Mouse (Mus musculus): ENCODE measurements around the gene 0610037L13Rik. TPM values are rescaled to one million over a fixed set of nuclear protein-coding genes. Genes with fewer than 3 reads are reported as not detected.

Gene 0610037L13Rik
- polyA plus RNA-seq, 1 experiment = 141 TPM

DNA sequence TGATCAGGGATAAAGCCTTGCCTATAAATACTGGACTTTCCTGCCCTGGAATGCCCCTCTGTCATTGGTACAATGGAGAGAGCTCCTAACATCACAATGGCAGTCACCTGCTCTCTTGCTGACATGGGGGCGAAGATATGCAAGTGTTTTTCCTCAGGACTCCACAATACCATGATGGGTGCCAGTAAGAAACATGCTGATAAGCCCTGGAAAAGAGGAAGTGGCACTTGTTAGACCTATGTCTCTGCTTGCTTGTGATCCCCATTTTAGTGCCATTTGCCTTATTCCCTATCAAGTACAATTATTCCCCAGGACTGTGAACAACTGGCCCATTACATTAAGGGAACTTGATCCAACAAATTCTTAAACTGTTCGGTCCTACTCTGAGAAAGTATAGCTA, 39.1 kb downstream of the 0610037L13Rik start:
- Histone ChIP-seq H3K4me1 (ENCODE audit: control insufficient read depth, insufficient read depth, low read length) (no peaks in the 10 kb centered on the region), H3K4me3 (ENCODE audit: insufficient read depth, low read length) (no peak overlapping the region), H3K27ac (ENCODE audit: insufficient read depth, low read length) (no peak overlapping the region)
- TF ChIP-seq CTCF (IDR thresholded peaks at IDR 0.05; ENCODE audit: extremely low read depth, insufficient read depth, low read length) = no peak
- TF ChIP-seq POLR2A (IDR thresholded peaks at IDR 0.05; ENCODE audit: extremely low read depth, insufficient read depth, low read length) = no peak

GRCm38 (mm10) chr4:107931453-107931852, 41.8 kb downstream of the 0610037L13Rik start:
- H3K27ac ChIP-seq (ENCODE audit: insufficient read depth, low read length) = no peak overlapping the region
- TF ChIP-seq CTCF (IDR thresholded peaks at IDR 0.05; ENCODE audit: extremely low read depth, insufficient read depth, low read length) (0 out of 2 replicates have a peak, but pooled peaks have one; percentile 32), POLR2A (IDR thresholded peaks at IDR 0.05; ENCODE audit: extremely low read depth, insufficient read depth, low read length) (no peak)
- H3K4me3 ChIP-seq (ENCODE audit: insufficient read depth, low read length) = no peak overlapping the region
- H3K4me1 ChIP-seq (ENCODE audit: control insufficient read depth, insufficient read depth, low read length) = no peaks in the 10 kb centered on the region

GRCm38 (mm10) chr4:107933239-107933638, 43.6 kb downstream of the 0610037L13Rik start:
- TF ChIP-seq POLR2A (IDR thresholded peaks at IDR 0.05; ENCODE audit: extremely low read depth, insufficient read depth, low read length) (no peak), CTCF (IDR thresholded peaks at IDR 0.05; ENCODE audit: extremely low read depth, insufficient read depth, low read length) (no peak)
- no peaks in the 10 kb centered on the region for H3K4me1 ChIP-seq (ENCODE audit: control insufficient read depth, insufficient read depth, low read length)
- no peak overlapping the region for H3K27ac ChIP-seq (ENCODE audit: insufficient read depth, low read length)
- no peak overlapping the region for H3K4me3 ChIP-seq (ENCODE audit: insufficient read depth, low read length)

- H3K4me1 ChIP-seq (ENCODE audit: control insufficient read depth, insufficient read depth, low read length) = no peaks in the 10 kb centered on the region
- H3K27ac ChIP-seq (ENCODE audit: insufficient read depth, low read length) = no peak overlapping the region
- no peak for TF ChIP-seq CTCF (IDR thresholded peaks at IDR 0.05; ENCODE audit: extremely low read depth, insufficient read depth, low read length)
- no peak for TF ChIP-seq POLR2A (IDR thresholded peaks at IDR 0.05; ENCODE audit: extremely low read depth, insufficient read depth, low read length)
- H3K4me3 ChIP-seq (ENCODE audit: insufficient read depth, low read length) = no peak overlapping the region
Observed at GRCm38 (mm10) chr4:107935254-107935653, 45.6 kb downstream of the 0610037L13Rik start.

DNA sequence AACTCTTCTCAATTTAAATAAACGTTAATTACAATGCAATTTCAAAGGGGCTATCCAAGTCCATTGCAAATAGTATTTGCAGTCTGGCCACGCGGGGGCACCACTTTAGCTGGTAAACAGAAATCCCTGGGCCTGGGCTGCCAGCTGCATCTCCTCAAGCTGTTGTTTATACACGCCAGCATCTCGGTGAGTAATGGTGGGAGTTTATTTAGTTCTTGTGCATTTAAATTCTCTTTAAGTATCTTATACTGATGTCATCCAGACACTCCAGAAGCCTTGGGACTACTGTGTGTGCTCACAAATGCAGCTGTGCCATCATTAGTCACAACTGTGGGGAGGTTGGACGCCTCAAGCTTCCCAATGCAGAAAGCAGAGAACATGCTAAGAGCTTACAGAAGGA, 47.7 kb downstream of the 0610037L13Rik start:
- H3K4me1 ChIP-seq (ENCODE audit: control insufficient read depth, insufficient read depth, low read length) = no peaks in the 10 kb centered on the region
- H3K27ac ChIP-seq (ENCODE audit: insufficient read depth, low read length) = no peak overlapping the region

DNA sequence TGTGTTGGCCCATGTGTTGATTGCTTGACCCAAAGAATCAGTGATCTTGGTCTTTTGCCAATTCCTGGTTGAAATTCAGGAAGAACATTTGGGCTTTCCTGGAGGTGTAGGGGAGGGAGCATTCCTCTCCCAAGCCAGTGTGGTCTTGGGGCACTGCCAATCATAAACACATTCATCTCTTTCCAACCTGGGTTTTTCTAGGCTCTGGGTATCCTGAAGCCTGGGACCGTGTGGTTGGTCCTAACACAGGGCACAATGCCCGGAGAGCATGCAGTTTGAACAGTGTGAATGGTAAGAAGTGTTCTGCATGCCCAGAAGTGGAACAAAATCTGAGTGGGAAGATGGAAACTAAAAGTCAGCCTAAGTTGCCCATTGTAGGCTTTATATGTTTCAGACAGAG, 48.5 kb downstream of the 0610037L13Rik start:
- no peak overlapping the region for H3K4me3 ChIP-seq (ENCODE audit: insufficient read depth, low read length)
- TF ChIP-seq CTCF (IDR thresholded peaks at IDR 0.05; ENCODE audit: extremely low read depth, insufficient read depth, low read length) = no peak
- TF ChIP-seq POLR2A (IDR thresholded peaks at IDR 0.05; ENCODE audit: extremely low read depth, insufficient read depth, low read length) = no peak
- H3K27ac ChIP-seq (ENCODE audit: insufficient read depth, low read length) = no peak overlapping the region
- H3K4me1 ChIP-seq (ENCODE audit: control insufficient read depth, insufficient read depth, low read length) = no peaks in the 10 kb centered on the region

More for the DNA sequence above, 47.7 kb downstream of the 0610037L13Rik start:
- peak; percentile 48 for TF ChIP-seq CTCF (IDR thresholded peaks at IDR 0.05; ENCODE audit: extremely low read depth, insufficient read depth, low read length)
- TF ChIP-seq POLR2A (IDR thresholded peaks at IDR 0.05; ENCODE audit: extremely low read depth, insufficient read depth, low read length) = no peak
- no peak overlapping the region for H3K4me3 ChIP-seq (ENCODE audit: insufficient read depth, low read length)

DNA sequence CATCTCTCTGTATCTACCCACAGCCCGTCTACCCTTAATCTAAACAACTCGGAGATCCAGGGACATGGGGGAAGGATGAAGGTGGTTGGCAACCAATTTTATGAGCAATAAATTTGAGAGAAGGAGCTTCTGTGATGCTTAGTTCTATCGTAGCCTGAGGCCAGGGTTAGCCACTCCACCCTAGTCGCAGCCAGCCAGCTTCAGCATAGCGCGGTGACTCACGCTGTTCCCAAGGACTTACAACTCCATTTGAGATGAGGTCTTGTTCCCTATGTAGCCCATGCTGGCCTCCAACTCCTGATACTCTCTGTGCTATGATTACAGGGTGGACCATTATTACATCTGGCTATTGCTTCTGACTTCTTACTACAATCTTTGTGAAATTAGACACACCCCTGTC, 53.1 kb downstream of the 0610037L13Rik start:
- H3K27ac ChIP-seq (ENCODE audit: insufficient read depth, low read length) = no peak overlapping the region
- TF ChIP-seq CTCF (IDR thresholded peaks at IDR 0.05; ENCODE audit: extremely low read depth, insufficient read depth, low read length) (no peak), POLR2A (IDR thresholded peaks at IDR 0.05; ENCODE audit: extremely low read depth, insufficient read depth, low read length) (no peak)
- H3K4me1 ChIP-seq (ENCODE audit: control insufficient read depth, insufficient read depth, low read length) = no peaks in the 10 kb centered on the region
- H3K4me3 ChIP-seq (ENCODE audit: insufficient read depth, low read length) = no peak overlapping the region

GRCm38 (mm10) chr4:107944141-107944540, 54.5 kb downstream of the 0610037L13Rik start:
- H3K4me3 ChIP-seq (ENCODE audit: insufficient read depth, low read length) = no peak overlapping the region
- no peak overlapping the region for H3K27ac ChIP-seq (ENCODE audit: insufficient read depth, low read length)
- TF ChIP-seq CTCF (IDR thresholded peaks at IDR 0.05; ENCODE audit: extremely low read depth, insufficient read depth, low read length) (no peak), POLR2A (IDR thresholded peaks at IDR 0.05; ENCODE audit: extremely low read depth, insufficient read depth, low read length) (no peak)
- H3K4me1 ChIP-seq (ENCODE audit: control insufficient read depth, insufficient read depth, low read length) = no peaks in the 10 kb centered on the region

Other genes starting within 250 kb of the 0610037L13Rik start
- gene Dmrtb1, start 205.6 kb upstream of the 0610037L13Rik start, polyA plus RNA-seq (2012; rRNA removed) = 1.4 and 1.6 TPM in 2 replicates
- gene Lrp8, start 87.6 kb upstream of the 0610037L13Rik start, polyA plus RNA-seq (2012; rRNA removed) = 45.1 and 46.2 TPM in 2 replicates
- 41.1 and 42.6 TPM in 2 replicates for gene Magoh, start 10.1 kb upstream of the 0610037L13Rik start, polyA plus RNA-seq (2012; rRNA removed)
- 8.2 and 10.3 TPM in 2 replicates for gene Cpt2, start 33.8 kb downstream of the 0610037L13Rik start, polyA plus RNA-seq (2012; rRNA removed)
- 0.08 TPM in 2 replicates for gene Slc1a7, start 78.5 kb downstream of the 0610037L13Rik start, polyA plus RNA-seq (2012; rRNA removed)
- 12.3 and 12.4 TPM in 2 replicates for gene Podn, start 206.6 kb downstream of the 0610037L13Rik start, polyA plus RNA-seq (2012; rRNA removed)

All from cortical plate, adult 2 months (tissue).